Mouse (Mus musculus) kidney, postnatal 36 days (tissue): Measurements from ENCODE around the gene Dalrd3.

Experiments
- DNase-seq, 2 experiments: peaks; one replicate each; pipeline ENCODE4 v3.0.0; 2021 to 2022; ENCODE audit warnings: mixed read lengths in 2 of 2

The Dalrd3 gene

GRCm38 (mm10) chr9:108569381-108570206, at the start of gene Dalrd3:
Dalrd3 (plus strand) TSS chr9:108569886.
- peak; percentile 96 to 98 for DNase-seq

GRCm38 (mm10) chr9:108521604-108522003, 48.1 kb upstream of the Dalrd3 start:
- no peak for DNase-seq

GRCm38 (mm10) chr9:108523341-108523740, 46.3 kb upstream of the Dalrd3 start:
- no peak for DNase-seq

- DNase-seq = no peak
Measured at GRCm38 (mm10) chr9:108525400-108525799, 44.3 kb upstream of the Dalrd3 start.

GRCm38 (mm10) chr9:108530954-108531353, 38.7 kb upstream of the Dalrd3 start:
- DNase-seq = no peak

GRCm38 (mm10) chr9:108531496-108531895, 38.2 kb upstream of the Dalrd3 start:
- DNase-seq = no peak

GRCm38 (mm10) chr9:108540846-108541245, 28.8 kb upstream of the Dalrd3 start:
- DNase-seq = no peak

- peak in 1 of 2 experiments; percentile 12 for DNase-seq
Measured at GRCm38 (mm10) chr9:108545986-108546385, 23.7 kb upstream of the Dalrd3 start.

- DNase-seq = no peak
Measured at GRCm38 (mm10) chr9:108546875-108547274, 22.8 kb upstream of the Dalrd3 start.

- no peak for DNase-seq
Measured at GRCm38 (mm10) chr9:108559169-108559568, 10.5 kb upstream of the Dalrd3 start.

GRCm38 (mm10) chr9:108560227-108560841, 9.4 kb upstream of the Dalrd3 start, which contains the start of gene Impdh2:
Impdh2 (plus strand) TSS chr9:108560286.
- DNase-seq = peak; percentile 97

GRCm38 (mm10) chr9:108563671-108564070, 6.0 kb upstream of the Dalrd3 start:
- DNase-seq = no peak

- DNase-seq = no peak
Measured at GRCm38 (mm10) chr9:108564131-108564530, 5.6 kb upstream of the Dalrd3 start.

- no peak for DNase-seq
Measured at GRCm38 (mm10) chr9:108565881-108566814, 3.5 kb upstream of the Dalrd3 start.

GRCm38 (mm10) chr9:108566815-108567776, 2.6 kb upstream of the Dalrd3 start, which contains the start of gene Ndufaf3:
Ndufaf3 (minus strand) TSS chr9:108567434.
- peak; percentile 98 for DNase-seq

- DNase-seq = peak in 1 of 2 experiments; percentile 54
Measured at GRCm38 (mm10) chr9:108567931-108568419, 1.7 kb upstream of the Dalrd3 start.

GRCm38 (mm10) chr9:108568511-108568921, 1.2 kb upstream of the Dalrd3 start:
- no peak for DNase-seq

GRCm38 (mm10) chr9:108570207-108570896, 666 bp downstream of the Dalrd3 start:
- DNase-seq = peak; percentile 88 to 96

GRCm38 (mm10) chr9:108571401-108571973, 1.8 kb downstream of the Dalrd3 start:
- no peak for DNase-seq

- DNase-seq = no peak
Measured at GRCm38 (mm10) chr9:108572321-108572720, 2.6 kb downstream of the Dalrd3 start.
